Mouse (Mus musculus) hindbrain, embryonic 14.5 days (tissue): ENCODE data around the gene Tmem120a. TPM values are rescaled to one million over a fixed set of nuclear protein-coding genes. Genes with fewer than 3 reads are reported as not detected.

Experiments used
- microRNA-seq: library from miRNA; unstranded; fragments of <30 nt; microRNA quantifications from one replicate; pipeline ENCODE4, GENCODE M21; 2016
- polyA plus RNA-seq: library from polyadenylated mRNA; unstranded; fragments of >200 nt; fragmentation: Nextera tagmentation; extraction: Ambion mirVana; gene quantifications from 2 replicates; pipeline ENCODE4 v1.2.1, GENCODE M21; 2014

The Tmem120a gene
- polyA plus RNA-seq, 1 experiment from 2014 or later: 89.0 TPM

Small RNA genes lying within 50 kb of the gene (microRNA-seq; reads per million reads assigned to microRNA genes)
- 0.48 reads per million for gene Mir7034

Other genes with a start within 250 kb of the Tmem120a start
- gene Hip1, start 199.3 kb downstream of the Tmem120a start, polyA plus RNA-seq: 48.4 and 49.4 TPM in 2 replicates
- gene Ccl26, start 180.9 kb downstream of the Tmem120a start, polyA plus RNA-seq: not detected in 2 replicates
- 2.9 and 3.6 TPM in 2 replicates for gene Ccl24, start 171.4 kb downstream of the Tmem120a start, polyA plus RNA-seq
- gene Rhbdd2, start 111.8 kb downstream of the Tmem120a start, polyA plus RNA-seq: 103 and 104 TPM in 2 replicates
- gene Por, start 74.4 kb downstream of the Tmem120a start, polyA plus RNA-seq: 79.7 and 84.1 TPM in 2 replicates
- 0.25 and 0.30 TPM in 2 replicates for gene Styxl1, start 33.9 kb upstream of the Tmem120a start, polyA plus RNA-seq
- 599 and 617 TPM in 2 replicates for gene Mdh2, start 34.0 kb upstream of the Tmem120a start, polyA plus RNA-seq
- 49.3 and 51.3 TPM in 2 replicates for gene Srrm3, start 62.4 kb upstream of the Tmem120a start, polyA plus RNA-seq
- gene Hspb1, start 143.5 kb upstream of the Tmem120a start, polyA plus RNA-seq: 10.3 and 10.6 TPM in 2 replicates
- 429 and 481 TPM in 2 replicates for gene Ywhag, start 190.2 kb upstream of the Tmem120a start, polyA plus RNA-seq
- gene Ssc4d, start 230.1 kb upstream of the Tmem120a start, polyA plus RNA-seq: 1.5 TPM in 2 replicates
- gene Zp3, start 235.7 kb upstream of the Tmem120a start, polyA plus RNA-seq: not detected in 2 replicates